Mouse (Mus musculus): ENCODE measurements around the gene Otol1. TPM values are rescaled to one million over a fixed set of nuclear protein-coding genes. Genes with fewer than 3 reads are reported as not detected.

Gene Otol1
- polyA plus RNA-seq (2014; fragmentation: Illumina TruSeq; extraction: RNeasy Lipid Tissue Mini Kit (QIAGEN cat#74804); ENCODE audit: low replicate concordance): not detected

GRCm38 (mm10) chr3:70007313-70007712 lies at the start of gene Otol1:
TSS of gene Otol1 (plus strand) at chr3:70007613.

Other genes with a start within 250 kb of the Otol1 start
- gene Sptssb, start 147.7 kb upstream of the Otol1 start, polyA plus RNA-seq (2014; fragmentation: Illumina TruSeq; extraction: RNeasy Lipid Tissue Mini Kit (QIAGEN cat#74804); ENCODE audit: low replicate concordance): 3.9 TPM

Measured in small intestine, adult 10 weeks (tissue).